Mouse (Mus musculus) gastrocnemius, postnatal 10 days (tissue): ENCODE measurements at regions not wholly inside any gene's neighbourhood (a gene's known extent, or its start where the extent isn't known, plus 50 kb on each side); places are given as distances from the start of the nearest gene placed in this dataset.

Experiments
- DNase-seq: peaks from one replicate; pipeline ENCODE4 v3.0.0; 2021; ENCODE audit warnings: mixed read lengths

GRCm38 (mm10) chr1:88623040-88623439 lies 79.0 kb downstream of the Arl4c start:
- DNase-seq: no peak

- no peak for DNase-seq
Observed at GRCm38 (mm10) chr1:88622356-88622755, 79.7 kb downstream of the Arl4c start.

- no peak for DNase-seq
Observed at GRCm38 (mm10) chr1:88621214-88621613, 80.8 kb downstream of the Arl4c start.

GRCm38 (mm10) chr1:88613007-88613406 lies 89.0 kb downstream of the Arl4c start:
- no peak for DNase-seq

GRCm38 (mm10) chr1:88611241-88611640 lies 90.8 kb downstream of the Arl4c start:
- DNase-seq: no peak

GRCm38 (mm10) chr1:88610810-88611209 lies 91.2 kb downstream of the Arl4c start:
- no peak for DNase-seq

GRCm38 (mm10) chr1:88608826-88609225 lies 93.2 kb downstream of the Arl4c start:
- DNase-seq: no peak

GRCm38 (mm10) chr1:88608236-88608635 lies 93.8 kb downstream of the Arl4c start:
- DNase-seq: no peak

GRCm38 (mm10) chr1:88605616-88606190 lies 95.8 kb upstream of the Glrp1 start:
- no peak for DNase-seq

GRCm38 (mm10) chr1:88602241-88602640 lies 92.4 kb upstream of the Glrp1 start:
- DNase-seq: no peak

GRCm38 (mm10) chr1:88601801-88602200 lies 91.9 kb upstream of the Glrp1 start:
- no peak for DNase-seq

GRCm38 (mm10) chr1:88600145-88600544 lies 90.3 kb upstream of the Glrp1 start:
- no peak for DNase-seq

- DNase-seq: no peak
Observed at GRCm38 (mm10) chr1:88594484-88595254, 84.8 kb upstream of the Glrp1 start.

- DNase-seq: no peak
Observed at GRCm38 (mm10) chr1:88592036-88592435, 82.2 kb upstream of the Glrp1 start.

- no peak for DNase-seq
Observed at GRCm38 (mm10) chr1:88590802-88591380, 81.0 kb upstream of the Glrp1 start.

- no peak for DNase-seq
Observed at GRCm38 (mm10) chr1:88588747-88589146, 78.9 kb upstream of the Glrp1 start.

GRCm38 (mm10) chr1:88586823-88587820 lies 77.3 kb upstream of the Glrp1 start:
- DNase-seq: no peak

- no peak for DNase-seq
Observed at GRCm38 (mm10) chr1:88586128-88586527, 76.3 kb upstream of the Glrp1 start.

GRCm38 (mm10) chr1:88584515-88585033 lies 74.7 kb upstream of the Glrp1 start:
- DNase-seq: no peak

GRCm38 (mm10) chr1:88578231-88578620 lies 68.4 kb upstream of the Glrp1 start:
- DNase-seq: no peak

GRCm38 (mm10) chr1:88577498-88578230 lies 67.8 kb upstream of the Glrp1 start:
- no peak for DNase-seq
